Mouse (Mus musculus): Measurements from ENCODE around the gene Skap2. TPM values are rescaled to one million over a fixed set of nuclear protein-coding genes. Genes with fewer than 3 reads are reported as not detected.

Gene Skap2
- polyA plus RNA-seq, 1 experiment, result 9.1 TPM

DNA sequence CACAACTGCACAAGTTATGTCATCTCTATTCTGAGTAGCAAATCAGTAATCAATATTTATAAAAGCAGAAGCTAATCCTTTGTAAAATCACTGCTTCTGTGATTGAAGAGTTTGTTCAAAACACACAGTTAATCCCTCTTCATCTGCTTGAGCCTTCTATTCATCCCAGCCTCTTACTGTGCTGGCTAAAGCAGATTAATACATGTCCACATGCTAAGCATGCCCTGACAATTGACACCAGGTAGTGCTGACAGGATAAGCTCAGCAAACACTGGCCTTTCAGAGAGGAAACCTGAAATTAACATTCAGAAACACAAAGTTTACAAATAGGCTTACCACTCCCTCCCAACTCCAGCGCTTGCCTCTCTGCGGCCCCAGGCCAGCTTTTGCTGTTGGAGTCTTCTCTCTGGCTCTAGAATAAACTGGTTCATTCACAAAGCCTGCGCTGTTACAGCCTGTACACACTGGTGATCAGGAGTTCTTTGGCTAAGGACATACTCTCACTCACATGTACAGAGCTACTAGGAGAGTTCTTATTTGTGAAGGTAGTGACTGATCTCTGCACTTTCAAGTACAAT lies 79.2 kb downstream of the Skap2 start:
- H3K36me3 ChIP-seq (ENCODE audit: control insufficient read depth, insufficient read depth, low read length), result no peaks in the 10 kb centered on the region
- no peaks in the 10 kb centered on the region for H3K27me3 ChIP-seq (ENCODE audit: control insufficient read depth, insufficient read depth, low read length)
- no peaks in the 10 kb centered on the region for H3K4me1 ChIP-seq (ENCODE audit: control insufficient read depth, insufficient read depth, insufficient read length)
- no peak overlapping the region for H3K27ac ChIP-seq (ENCODE audit: insufficient read depth, low read length)
- no peak for DNase-seq (ENCODE audit: low read depth in 1 of 2, low spot score in 2 of 2)
- WGBS, result 96% methylated on average over 3 of the region's 3 CpGs
- no peak overlapping the region for H3K4me3 ChIP-seq (ENCODE audit: extremely low read depth, insufficient read depth, insufficient read length)
- TF ChIP-seq CTCF (IDR thresholded peaks at IDR 0.05; ENCODE audit: extremely low read depth, insufficient read depth, insufficient read length, insufficient replicate concordance), result no peak

- no peak for DNase-seq (ENCODE audit: low read depth in 1 of 2, low spot score in 2 of 2)
- 85% methylated on average over 3 of the region's 3 CpGs for WGBS
- H3K4me3 ChIP-seq (ENCODE audit: extremely low read depth, insufficient read depth, insufficient read length), result no peak overlapping the region
- H3K27me3 ChIP-seq (ENCODE audit: control insufficient read depth, insufficient read depth, low read length), result no peaks in the 10 kb centered on the region
- H3K36me3 ChIP-seq (ENCODE audit: control insufficient read depth, insufficient read depth, low read length), result no peaks in the 10 kb centered on the region
- no peak overlapping the region for H3K27ac ChIP-seq (ENCODE audit: insufficient read depth, low read length)
- no peaks in the 10 kb centered on the region for H3K4me1 ChIP-seq (ENCODE audit: control insufficient read depth, insufficient read depth, insufficient read length)
- TF ChIP-seq CTCF (IDR thresholded peaks at IDR 0.05; ENCODE audit: extremely low read depth, insufficient read depth, insufficient read length, insufficient replicate concordance) (no peak), POLR2A (IDR thresholded peaks at IDR 0.05; ENCODE audit: low read depth, low read length) (no peak)
Measured at GRCm38 (mm10) chr6:51927101-51927500, 85.2 kb downstream of the Skap2 start.

- H3K27ac ChIP-seq (ENCODE audit: insufficient read depth, low read length), result no peak overlapping the region
- WGBS, result 92% methylated on average over 4 of the region's 4 CpGs
- no peaks in the 10 kb centered on the region for H3K27me3 ChIP-seq (ENCODE audit: control insufficient read depth, insufficient read depth, low read length)
- no peaks in the 10 kb centered on the region for H3K4me1 ChIP-seq (ENCODE audit: control insufficient read depth, insufficient read depth, insufficient read length)
- H3K36me3 ChIP-seq (ENCODE audit: control insufficient read depth, insufficient read depth, low read length), result peaks cover 3% of the 10 kb centered on the region
- DNase-seq (ENCODE audit: low read depth in 1 of 2, low spot score in 2 of 2), result no peak
- TF ChIP-seq CTCF (IDR thresholded peaks at IDR 0.05; ENCODE audit: extremely low read depth, insufficient read depth, insufficient read length, insufficient replicate concordance) (no peak), POLR2A (IDR thresholded peaks at IDR 0.05; ENCODE audit: low read depth, low read length) (no peak)
- no peak overlapping the region for H3K4me3 ChIP-seq (ENCODE audit: extremely low read depth, insufficient read depth, insufficient read length)
Measured at GRCm38 (mm10) chr6:51921831-51922230, 90.5 kb downstream of the Skap2 start.

GRCm38 (mm10) chr6:51908495-51908894 lies 103.9 kb downstream of the Skap2 start:
- Histone ChIP-seq H3K36me3 (ENCODE audit: control insufficient read depth, insufficient read depth, low read length) (peaks cover 6% of the 10 kb centered on the region), H3K27me3 (ENCODE audit: control insufficient read depth, insufficient read depth, low read length) (no peaks in the 10 kb centered on the region)
- no peak for DNase-seq (ENCODE audit: low read depth in 1 of 2, low spot score in 2 of 2)

DNA sequence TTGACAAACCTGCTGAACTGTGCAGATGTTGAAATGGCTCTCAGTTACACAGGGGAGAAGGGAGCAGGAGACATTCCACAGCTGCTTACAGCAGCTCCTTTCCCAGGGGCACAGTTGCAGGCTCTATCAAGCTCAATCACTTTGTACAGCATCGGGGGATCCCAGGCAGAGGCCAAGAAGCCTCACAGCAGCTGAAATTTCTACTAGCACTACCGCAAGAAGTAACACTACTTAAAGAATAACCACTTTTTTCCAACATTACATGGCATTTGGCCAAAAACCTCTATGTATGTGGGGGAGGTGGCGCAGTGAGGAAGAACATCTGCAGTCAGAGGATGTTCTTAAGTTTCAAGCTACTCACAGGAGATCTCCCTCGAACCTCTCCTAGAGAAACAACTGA lies 106.7 kb downstream of the Skap2 start:
- WGBS, result 41% methylated on average over 4 of the region's 4 CpGs
- H3K4me3 ChIP-seq (ENCODE audit: extremely low read depth, insufficient read depth, insufficient read length), result no peak overlapping the region
- peaks cover 6% of the 10 kb centered on the region for H3K36me3 ChIP-seq (ENCODE audit: control insufficient read depth, insufficient read depth, low read length)

More at GRCm38 (mm10) chr6:51908495-51908894, 103.9 kb downstream of the Skap2 start:
- TF ChIP-seq CTCF (IDR thresholded peaks at IDR 0.05; ENCODE audit: extremely low read depth, insufficient read depth, insufficient read length, insufficient replicate concordance) (no peak), POLR2A (IDR thresholded peaks at IDR 0.05; ENCODE audit: low read depth, low read length) (no peak)
- Histone ChIP-seq H3K27ac (ENCODE audit: insufficient read depth, low read length) (no peak overlapping the region), H3K4me1 (ENCODE audit: control insufficient read depth, insufficient read depth, insufficient read length) (no peaks in the 10 kb centered on the region), H3K4me3 (ENCODE audit: extremely low read depth, insufficient read depth, insufficient read length) (no peak overlapping the region)

DNA sequence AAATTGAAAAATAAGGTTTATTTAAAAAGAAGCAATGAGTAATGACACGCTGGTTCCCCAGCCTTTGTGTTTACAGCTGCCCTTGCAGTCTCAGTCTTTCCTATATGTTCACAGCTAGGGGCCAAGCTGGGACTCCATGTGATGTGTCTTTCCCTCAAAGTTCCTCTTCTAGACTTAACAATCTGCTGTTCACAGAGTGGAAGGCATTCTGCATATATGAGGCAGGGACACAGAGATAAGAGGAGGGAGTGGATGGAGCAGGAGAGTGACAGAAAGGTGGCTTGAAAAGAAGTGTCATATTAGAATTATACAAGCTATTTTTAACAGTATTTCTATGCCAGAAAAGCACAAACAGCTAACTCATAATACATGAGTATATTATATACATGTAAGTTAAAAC lies 110.8 kb downstream of the Skap2 start:
- 88% methylated on average over 1 of the region's 1 CpGs for WGBS
- TF ChIP-seq CTCF (IDR thresholded peaks at IDR 0.05; ENCODE audit: extremely low read depth, insufficient read depth, insufficient read length, insufficient replicate concordance) (no peak), POLR2A (IDR thresholded peaks at IDR 0.05; ENCODE audit: low read depth, low read length) (no peak)
- no peaks in the 10 kb centered on the region for H3K27me3 ChIP-seq (ENCODE audit: control insufficient read depth, insufficient read depth, low read length)
- H3K36me3 ChIP-seq (ENCODE audit: control insufficient read depth, insufficient read depth, low read length), result peaks cover 1% of the 10 kb centered on the region
- no peak for DNase-seq (ENCODE audit: low read depth in 1 of 2, low spot score in 2 of 2)
- no peak overlapping the region for H3K4me3 ChIP-seq (ENCODE audit: extremely low read depth, insufficient read depth, insufficient read length)
- no peaks in the 10 kb centered on the region for H3K4me1 ChIP-seq (ENCODE audit: control insufficient read depth, insufficient read depth, insufficient read length)
- no peak overlapping the region for H3K27ac ChIP-seq (ENCODE audit: insufficient read depth, low read length)

More for the DNA sequence above, 106.7 kb downstream of the Skap2 start:
- no peak for DNase-seq (ENCODE audit: low read depth in 1 of 2, low spot score in 2 of 2)
- Histone ChIP-seq H3K4me1 (ENCODE audit: control insufficient read depth, insufficient read depth, insufficient read length) (no peaks in the 10 kb centered on the region), H3K27ac (ENCODE audit: insufficient read depth, low read length) (no peak overlapping the region), H3K27me3 (ENCODE audit: control insufficient read depth, insufficient read depth, low read length) (no peaks in the 10 kb centered on the region)
- TF ChIP-seq POLR2A (IDR thresholded peaks at IDR 0.05; ENCODE audit: low read depth, low read length), result no peak
- no peak for TF ChIP-seq CTCF (IDR thresholded peaks at IDR 0.05; ENCODE audit: extremely low read depth, insufficient read depth, insufficient read length, insufficient replicate concordance)

- Histone ChIP-seq H3K27ac (ENCODE audit: insufficient read depth, low read length) (no peak overlapping the region), H3K4me1 (ENCODE audit: control insufficient read depth, insufficient read depth, insufficient read length) (peaks cover 4% of the 10 kb centered on the region; the same call in 1 of the 2 replicates), H3K4me3 (ENCODE audit: extremely low read depth, insufficient read depth, insufficient read length) (no peak overlapping the region), H3K36me3 (ENCODE audit: control insufficient read depth, insufficient read depth, low read length) (no peaks in the 10 kb centered on the region; the same call in 1 of the 2 replicates), H3K27me3 (ENCODE audit: control insufficient read depth, insufficient read depth, low read length) (no peaks in the 10 kb centered on the region)
- no peak for DNase-seq (ENCODE audit: low read depth in 1 of 2, low spot score in 2 of 2)
- 90% methylated on average over 8 of the region's 8 CpGs for WGBS
- TF ChIP-seq POLR2A (IDR thresholded peaks at IDR 0.05; ENCODE audit: low read depth, low read length) (no peak), CTCF (IDR thresholded peaks at IDR 0.05; ENCODE audit: extremely low read depth, insufficient read depth, insufficient read length, insufficient replicate concordance) (no peak)
Measured at GRCm38 (mm10) chr6:51898318-51898994, 113.9 kb downstream of the Skap2 start.
